Mouse (Mus musculus) hindbrain, embryonic 11.5 days (tissue): ENCODE measurements at regions not wholly inside any gene's neighbourhood (a gene's known extent, or its start where the extent isn't known, plus 50 kb on each side); places are given as distances from the start of the nearest gene placed in this dataset.

ENCODE experiments used
- ATAC-seq: fragments of 200-750 bp; cut with Nextera tagmentation; 2 replicates; pipeline ENCODE4 v1.8.0; 2017; ENCODE audit warnings: mild to moderate bottlenecking, moderate TSS enrichment, moderate library complexity; ENCODE audit not compliant: low FRiP score
- DNase-seq: peaks from one replicate; pipeline ENCODE4 v3.0.0-alpha.2; 2015; ENCODE audit warnings: low spot score
- H3K27ac ChIP-seq: fragments of 300-500 bp; sonication (generic); 2 replicates; pipeline ENCODE4 v1.5.1; 2014; ENCODE audit warnings: mild to moderate bottlenecking, low read depth, low read length
- H3K27me3 ChIP-seq: fragments of 300-500 bp; sonication (generic); 2 replicates; pipeline ENCODE4 v1.6.1; 2014; ENCODE audit warnings: mild to moderate bottlenecking, low read length, moderate library complexity, mixed read lengths; ENCODE audit not compliant: control insufficient read depth, insufficient read depth
- H3K36me3 ChIP-seq: fragments of 300-500 bp; sonication (generic); 2 replicates; pipeline ENCODE4 v1.6.1; 2014; ENCODE audit warnings: mild to moderate bottlenecking, low read length, moderate library complexity, mixed read lengths; ENCODE audit not compliant: control insufficient read depth, insufficient read depth
- H3K4me1 ChIP-seq: fragments of 300-500 bp; sonication (generic); replicated peaks from 2 replicates; pipeline ENCODE4 v1.6.1; 2014; ENCODE audit warnings: low read length, mixed read lengths; ENCODE audit not compliant: control insufficient read depth, insufficient read depth
- H3K4me2 ChIP-seq: fragments of 300-500 bp; sonication (generic); replicated peaks from 2 replicates; pipeline ENCODE4 v1.6.1; 2014; ENCODE audit warnings: mild to moderate bottlenecking, low read depth, low read length
- H3K4me3 ChIP-seq: fragments of 300-500 bp; sonication (generic); 2 replicates; pipeline ENCODE4 v1.5.1; 2014; ENCODE audit warnings: low read depth, low read length
- H3K9ac ChIP-seq: fragments of 300-500 bp; sonication (generic); 2 replicates; pipeline ENCODE4 v1.6.1; 2014; ENCODE audit warnings: low read depth, low read length
- H3K9me3 ChIP-seq: fragments of 300-500 bp; sonication (generic); 2 replicates; pipeline ENCODE4 v1.6.1; 2016; ENCODE audit warnings: low read length; ENCODE audit not compliant: control insufficient read depth
- WGBS: fragments of 180-500 bp; shearing (Covaris S2); extraction: QIAGEN DNeasy Blood & Tissue Kit; methylation state at CpG from one replicate; pipeline ENCODE4 v1.1.7; 2014; 5-methylcytosine and 5-hydroxymethylcytosine counted together

- no peak overlapping the region for H3K4me3 ChIP-seq
- H3K27ac ChIP-seq: no peak overlapping the region
- 78% methylated on average over 11 of the region's 11 CpGs for WGBS
Measured at GRCm38 (mm10) chr8:26845481-26846194, 131.5 kb upstream of the Zfp703 start.

GRCm38 (mm10) chr8:26847009-26847408, 130.1 kb upstream of the Zfp703 start:
- Histone ChIP-seq H3K27ac (no peak overlapping the region), H3K4me2 (no peak overlapping the region), H3K9me3 (no peaks in the 10 kb centered on the region), H3K27me3 (no peaks in the 10 kb centered on the region; the same call in 1 of the 2 replicates), H3K9ac (no peak overlapping the region), H3K4me1 (no peaks in the 10 kb centered on the region), H3K36me3 (no peaks in the 10 kb centered on the region), H3K4me3 (no peak overlapping the region)
- DNase-seq (no peak), ATAC-seq (no peak)
- 60% methylated on average over 9 of the region's 9 CpGs for WGBS

More at GRCm38 (mm10) chr8:26845481-26846194, 131.5 kb upstream of the Zfp703 start:
- DNase-seq (no peak), ATAC-seq (no peak)
- no peaks in the 10 kb centered on the region for H3K9me3 ChIP-seq
- H3K27me3 ChIP-seq: no peaks in the 10 kb centered on the region; the same call in 1 of the 2 replicates
- no peaks in the 10 kb centered on the region; the same call in 1 of the 2 replicates for H3K4me1 ChIP-seq
- H3K36me3 ChIP-seq: no peaks in the 10 kb centered on the region
- H3K4me2 ChIP-seq: no peak overlapping the region
- no peak overlapping the region for H3K9ac ChIP-seq

GRCm38 (mm10) chr8:26848098-26848772, 128.9 kb upstream of the Zfp703 start:
- H3K36me3 ChIP-seq: no peaks in the 10 kb centered on the region
- no peak overlapping the region for H3K9ac ChIP-seq
- WGBS: 66% methylated on average over 17 of the region's 17 CpGs
- H3K27me3 ChIP-seq: no peaks in the 10 kb centered on the region; the same call in 1 of the 2 replicates
- H3K4me3 ChIP-seq: no peak overlapping the region
- H3K4me2 ChIP-seq: no peak overlapping the region
- H3K9me3 ChIP-seq: no peaks in the 10 kb centered on the region
- ATAC-seq (no peak), DNase-seq (no peak)
- H3K27ac ChIP-seq: no peak overlapping the region
- no peaks in the 10 kb centered on the region for H3K4me1 ChIP-seq

GRCm38 (mm10) chr8:26848955-26849684, 128.0 kb upstream of the Zfp703 start:
- 70% methylated on average over 19 of the region's 19 CpGs for WGBS
- Histone ChIP-seq H3K4me3 (no peak overlapping the region), H3K27ac (no peak overlapping the region), H3K4me2 (no peak overlapping the region), H3K9me3 (no peaks in the 10 kb centered on the region), H3K36me3 (no peaks in the 10 kb centered on the region), H3K9ac (no peak overlapping the region), H3K4me1 (no peaks in the 10 kb centered on the region), H3K27me3 (no peaks in the 10 kb centered on the region; the same call in 1 of the 2 replicates)
- no peak for DNase-seq
- ATAC-seq: peak; percentile 30; the same call in 1 of the 2 replicates

GRCm38 (mm10) chr8:26851871-26852800, 125.0 kb upstream of the Zfp703 start:
- Histone ChIP-seq H3K27me3 (no peaks in the 10 kb centered on the region; the same call in 1 of the 2 replicates), H3K4me1 (no peaks in the 10 kb centered on the region), H3K27ac (no peak overlapping the region), H3K9ac (no peak overlapping the region), H3K4me3 (no peak overlapping the region), H3K9me3 (no peaks in the 10 kb centered on the region), H3K4me2 (no peak overlapping the region), H3K36me3 (no peaks in the 10 kb centered on the region)
- no peak for DNase-seq
- 72% methylated on average over 18 of the region's 18 CpGs for WGBS
- ATAC-seq: no peak

GRCm38 (mm10) chr8:26852921-26853320, 124.2 kb upstream of the Zfp703 start:
- H3K27me3 ChIP-seq: no peaks in the 10 kb centered on the region; the same call in 1 of the 2 replicates
- H3K4me1 ChIP-seq: no peaks in the 10 kb centered on the region
- H3K4me2 ChIP-seq: no peak overlapping the region
- H3K9me3 ChIP-seq: no peaks in the 10 kb centered on the region
- H3K36me3 ChIP-seq: no peaks in the 10 kb centered on the region
- H3K4me3 ChIP-seq: no peak overlapping the region
- no peak overlapping the region for H3K27ac ChIP-seq
- ATAC-seq (no peak), DNase-seq (no peak)
- WGBS: 82% methylated on average over 8 of the region's 8 CpGs
- H3K9ac ChIP-seq: no peak overlapping the region

GRCm38 (mm10) chr8:26854557-26855238, 122.4 kb upstream of the Zfp703 start:
- WGBS: 82% methylated on average over 12 of the region's 12 CpGs
- DNase-seq: no peak

More at GRCm38 (mm10) chr8:26854557-26855238, 122.4 kb upstream of the Zfp703 start:
- no peak overlapping the region for H3K27ac ChIP-seq
- H3K4me3 ChIP-seq: no peak overlapping the region
- no peaks in the 10 kb centered on the region for H3K9me3 ChIP-seq
- no peak overlapping the region for H3K9ac ChIP-seq
- no peaks in the 10 kb centered on the region for H3K4me1 ChIP-seq
- no peaks in the 10 kb centered on the region for H3K27me3 ChIP-seq
- no peaks in the 10 kb centered on the region for H3K36me3 ChIP-seq
- H3K4me2 ChIP-seq: no peak overlapping the region
- ATAC-seq: no peak
